Mouse (Mus musculus): ENCODE measurements around the gene Mcm2. TPM values are rescaled to one million over a fixed set of nuclear protein-coding genes. Genes with fewer than 3 reads are reported as not detected.

Gene Mcm2
- polyA plus RNA-seq, 1 experiment: 120 TPM

- Histone ChIP-seq H3K4me1 (ENCODE audit: control insufficient read depth, insufficient read depth, low read length) (peaks cover 1% of the 10 kb centered on the region; the same call in 1 of the 2 replicates), H3K4me3 (replicated peaks; ENCODE audit: control insufficient read depth, low read depth, low read length) (no peak overlapping the region), H3K27ac (ENCODE audit: control insufficient read depth, insufficient read depth, low read depth, low read length, poor library complexity) (no peak overlapping the region)
- 80% methylated on average over 7 of the region's 7 CpGs for WGBS
- TF ChIP-seq POLR2A (IDR thresholded peaks at IDR 0.05; ENCODE audit: borderline replicate concordance, control insufficient read depth, low read depth, low read length): no peak
- TF ChIP-seq CTCF (IDR thresholded peaks at IDR 0.05; ENCODE audit: control insufficient read depth, insufficient read depth, low read length): no peak
Measured at GRCm38 (mm10) chr6:88930049-88930448, 31.5 kb upstream of the Mcm2 start.

- Histone ChIP-seq H3K27ac (ENCODE audit: control insufficient read depth, insufficient read depth, low read depth, low read length, poor library complexity) (no peak overlapping the region), H3K4me1 (ENCODE audit: control insufficient read depth, insufficient read depth, low read length) (peaks cover 1% of the 10 kb centered on the region; the same call in 1 of the 2 replicates), H3K4me3 (replicated peaks; ENCODE audit: control insufficient read depth, low read depth, low read length) (no peak overlapping the region)
- WGBS: 85% methylated on average over 6 of the region's 6 CpGs
- TF ChIP-seq POLR2A (IDR thresholded peaks at IDR 0.05; ENCODE audit: borderline replicate concordance, control insufficient read depth, low read depth, low read length): no peak
- TF ChIP-seq CTCF (IDR thresholded peaks at IDR 0.05; ENCODE audit: control insufficient read depth, insufficient read depth, low read length): no peak
Measured at GRCm38 (mm10) chr6:88929451-88929850, 30.9 kb upstream of the Mcm2 start.

- H3K27ac ChIP-seq (ENCODE audit: control insufficient read depth, insufficient read depth, low read depth, low read length, poor library complexity): no peak overlapping the region
- peaks cover 1% of the 10 kb centered on the region; the same call in 1 of the 2 replicates for H3K4me1 ChIP-seq (ENCODE audit: control insufficient read depth, insufficient read depth, low read length)
- no peak overlapping the region for H3K4me3 ChIP-seq (replicated peaks; ENCODE audit: control insufficient read depth, low read depth, low read length)
- TF ChIP-seq POLR2A (IDR thresholded peaks at IDR 0.05; ENCODE audit: borderline replicate concordance, control insufficient read depth, low read depth, low read length) (no peak), CTCF (IDR thresholded peaks at IDR 0.05; ENCODE audit: control insufficient read depth, insufficient read depth, low read length) (no peak)
- 71% methylated on average over 5 of the region's 5 CpGs for WGBS
Measured at GRCm38 (mm10) chr6:88928576-88928975, 30.0 kb upstream of the Mcm2 start.

- H3K27ac ChIP-seq (ENCODE audit: control insufficient read depth, insufficient read depth, low read depth, low read length, poor library complexity): no peak overlapping the region
- peaks cover 1% of the 10 kb centered on the region; the same call in 1 of the 2 replicates for H3K4me1 ChIP-seq (ENCODE audit: control insufficient read depth, insufficient read depth, low read length)
- WGBS: 94% methylated on average over 1 of the region's 1 CpGs
- no peak for TF ChIP-seq CTCF (IDR thresholded peaks at IDR 0.05; ENCODE audit: control insufficient read depth, insufficient read depth, low read length)
- H3K4me3 ChIP-seq (replicated peaks; ENCODE audit: control insufficient read depth, low read depth, low read length): no peak overlapping the region
Measured at GRCm38 (mm10) chr6:88928026-88928425, 29.4 kb upstream of the Mcm2 start.

GRCm38 (mm10) chr6:88927595-88927994 lies 29.0 kb upstream of the Mcm2 start:
- Histone ChIP-seq H3K27ac (ENCODE audit: control insufficient read depth, insufficient read depth, low read depth, low read length, poor library complexity) (no peak overlapping the region), H3K4me1 (ENCODE audit: control insufficient read depth, insufficient read depth, low read length) (peaks cover 1% of the 10 kb centered on the region; the same call in 1 of the 2 replicates), H3K4me3 (replicated peaks; ENCODE audit: control insufficient read depth, low read depth, low read length) (no peak overlapping the region)
- TF ChIP-seq CTCF (IDR thresholded peaks at IDR 0.05; ENCODE audit: control insufficient read depth, insufficient read depth, low read length) (peak; percentile 97), POLR2A (IDR thresholded peaks at IDR 0.05; ENCODE audit: borderline replicate concordance, control insufficient read depth, low read depth, low read length) (no peak)
- WGBS: 23% methylated on average over 2 of the region's 2 CpGs

GRCm38 (mm10) chr6:88926870-88927269 lies 28.3 kb upstream of the Mcm2 start:
- 11% methylated on average over 3 of the region's 3 CpGs for WGBS
- Histone ChIP-seq H3K27ac (ENCODE audit: control insufficient read depth, insufficient read depth, low read depth, low read length, poor library complexity) (no peak overlapping the region), H3K4me3 (replicated peaks; ENCODE audit: control insufficient read depth, low read depth, low read length) (no peak overlapping the region), H3K4me1 (ENCODE audit: control insufficient read depth, insufficient read depth, low read length) (peaks cover 1% of the 10 kb centered on the region; the same call in 1 of the 2 replicates)
- TF ChIP-seq POLR2A (IDR thresholded peaks at IDR 0.05; ENCODE audit: borderline replicate concordance, control insufficient read depth, low read depth, low read length): no peak
- no peak for TF ChIP-seq CTCF (IDR thresholded peaks at IDR 0.05; ENCODE audit: control insufficient read depth, insufficient read depth, low read length)

- H3K4me3 ChIP-seq (replicated peaks; ENCODE audit: control insufficient read depth, low read depth, low read length): no peak overlapping the region
- no peak for TF ChIP-seq CTCF (IDR thresholded peaks at IDR 0.05; ENCODE audit: control insufficient read depth, insufficient read depth, low read length)
- no peak for TF ChIP-seq POLR2A (IDR thresholded peaks at IDR 0.05; ENCODE audit: borderline replicate concordance, control insufficient read depth, low read depth, low read length)
- WGBS: 70% methylated on average over 4 of the region's 4 CpGs
- H3K4me1 ChIP-seq (ENCODE audit: control insufficient read depth, insufficient read depth, low read length): peaks cover 1% of the 10 kb centered on the region; the same call in 1 of the 2 replicates
- H3K27ac ChIP-seq (ENCODE audit: control insufficient read depth, insufficient read depth, low read depth, low read length, poor library complexity): no peak overlapping the region
Measured at GRCm38 (mm10) chr6:88925640-88926205, 27.1 kb upstream of the Mcm2 start.

GRCm38 (mm10) chr6:88924502-88925275 lies 26.1 kb upstream of the Mcm2 start:
- TF ChIP-seq POLR2A (IDR thresholded peaks at IDR 0.05; ENCODE audit: borderline replicate concordance, control insufficient read depth, low read depth, low read length): no peak
- TF ChIP-seq CTCF (IDR thresholded peaks at IDR 0.05; ENCODE audit: control insufficient read depth, insufficient read depth, low read length): no peak
- 17% methylated on average over 5 of the region's 5 CpGs for WGBS
- H3K4me3 ChIP-seq (replicated peaks; ENCODE audit: control insufficient read depth, low read depth, low read length): no peak overlapping the region
- no peak overlapping the region for H3K27ac ChIP-seq (ENCODE audit: control insufficient read depth, insufficient read depth, low read depth, low read length, poor library complexity)
- H3K4me1 ChIP-seq (ENCODE audit: control insufficient read depth, insufficient read depth, low read length): peaks cover 1% of the 10 kb centered on the region; the same call in 1 of the 2 replicates
